In genomic region chr7:45555787-45556186, GRCm38 (mm10) we compare ENCODE assay signal across 8 mouse cellular contexts. TPM values are rescaled to one million over a fixed set of nuclear protein-coding genes. Genes with fewer than 3 reads are reported as not detected.
A peak's percentile ranks its signal among the peaks of the same experiment; 100 is the strongest.
DNase-seq lines count a peak whose midpoint lies in the region; ATAC-seq and TF ChIP-seq lines count a peak whose summit lies in the region.

No protein-coding gene starts in this region.

- no peak overlapping the region for H3K4me2 ChIP-seq in limb, embryonic 14.5 days (replicated peaks; ENCODE audit: low read depth, low read length, severe bottlenecking)

- no peaks in the 10 kb centered on the region for H3K9me3 ChIP-seq in ES-E14 (ENCODE audit: control insufficient read depth, insufficient read depth, low read depth, low read length)
- H3K9me3 ChIP-seq in limb, embryonic 14.5 days (ENCODE audit: control insufficient read depth, low read length), result no peaks in the 10 kb centered on the region

- no peaks in the 10 kb centered on the region for H3K27me3 ChIP-seq in kidney, adult 2 months (replicated peaks; ENCODE audit: control insufficient read depth, insufficient read depth, low read length)
- no peaks in the 10 kb centered on the region for H3K27me3 ChIP-seq in limb, embryonic 14.5 days (ENCODE audit: control insufficient read depth, insufficient read depth, low read length)

- in situ Hi-C loops in ES-E14 (cut with MboI; ENCODE audit: low sequenced_read_pairs in 2 of 2, unreplicated experiment in 2 of 2), result no loop called here

- ATAC-seq in limb, embryonic 14.5 days (ENCODE audit: low FRiP score, low read depth), result no peak

- peak overlapping the region in 1 of 2 experiments; percentile 36; a peak in 2 of 4 replicates for H3K4me3 ChIP-seq in ES-E14 (ENCODE audit: insufficient read depth in 1 of 2, low read depth in 1 of 2, low read length in 2 of 2, poor library complexity in 1 of 2, severe bottlenecking in 1 of 2)
- no peak overlapping the region for H3K4me3 ChIP-seq in kidney, adult 2 months (ENCODE audit: insufficient read depth, low read depth, low read length)
- no peak overlapping the region for H3K4me3 ChIP-seq in limb, embryonic 14.5 days (replicated peaks; ENCODE audit: low read length)

- DNase-seq in 3134 (ENCODE audit: extremely low read depth, insufficient read length, low spot score) (peak; percentile 66), ES-E14 (ENCODE audit: low read depth, low spot score) (no peak)
- peak; percentile 88 to 89 for DNase-seq in cerebellum, adult 18-20 months
- peak; percentile 74 for DNase-seq in frontal cortex, postnatal 36 days (ENCODE audit: low spot score in 2 of 2)
- peak; percentile 87 for DNase-seq in kidney, adult 2 months
- DNase-seq in limb, embryonic 14.5 days (ENCODE audit: low spot score), result peak; percentile 69
- DNase-seq in ovary, postnatal 14 days (ENCODE audit: low spot score), result peak; percentile 78
- peak; percentile 88 for DNase-seq in thymus, postnatal 14 days

- H3K36me3 ChIP-seq in ES-E14 (ENCODE audit: control insufficient read depth, insufficient read depth, low read length, poor library complexity, severe bottlenecking), result no peaks in the 10 kb centered on the region; the same call in 1 of the 2 replicates
- no peaks in the 10 kb centered on the region for H3K36me3 ChIP-seq in kidney, adult 2 months (ENCODE audit: control insufficient read depth, insufficient read depth, low read length)
- no peaks in the 10 kb centered on the region for H3K36me3 ChIP-seq in limb, embryonic 14.5 days (ENCODE audit: control insufficient read depth, insufficient read depth, low read length)

- 24% methylated on average over 8 of the region's 8 CpGs for WGBS in kidney, adult 2 months
- WGBS in limb, embryonic 14.5 days, result 25% methylated on average over 8 of the region's 8 CpGs

- peak overlapping the region; percentile 51; the same call in 1 of the 2 replicates for H3K27ac ChIP-seq in ES-E14 (ENCODE audit: insufficient read depth, low read depth, low read length, poor library complexity, severe bottlenecking)
- H3K27ac ChIP-seq in kidney, adult 2 months (ENCODE audit: insufficient read depth, low read depth, low read length), result no peak overlapping the region
- H3K27ac ChIP-seq in limb, embryonic 14.5 days (replicated peaks; ENCODE audit: low read depth, low read length), result no peak overlapping the region

- H3K9ac ChIP-seq in ES-E14 (ENCODE audit: insufficient read depth, low read depth, low read length, poor library complexity, severe bottlenecking), result peak overlapping the region; percentile 68
- no peak overlapping the region for H3K9ac ChIP-seq in limb, embryonic 14.5 days (ENCODE audit: low read depth, low read length, severe bottlenecking)

- TF ChIP-seq CTCF in kidney, adult 2 months (conservative IDR thresholded peaks at IDR 0.05; ENCODE audit: insufficient read depth, insufficient read length, low read depth, low read length), result peak; percentile 87

- H3K4me1 ChIP-seq in ES-E14 (ENCODE audit: control insufficient read depth in 2 of 2, insufficient read depth in 2 of 2, low read length in 2 of 2, poor library complexity in 1 of 2), result peaks cover 19 to 27% of the 10 kb centered on the region in 2 experiments
- no peaks in the 10 kb centered on the region for H3K4me1 ChIP-seq in kidney, adult 2 months (ENCODE audit: control insufficient read depth, insufficient read depth, low read length)
- no peaks in the 10 kb centered on the region for H3K4me1 ChIP-seq in limb, embryonic 14.5 days (ENCODE audit: control insufficient read depth, insufficient read depth, low read length)

- TF ChIP-seq POLR2A in kidney, adult 2 months (IDR thresholded peaks at IDR 0.05; ENCODE audit: low read depth, low read length), result no peak
- TF ChIP-seq POLR2A in limb, embryonic 14.5 days (IDR thresholded peaks at IDR 0.05; ENCODE audit: borderline replicate concordance, extremely low read depth, insufficient read depth, insufficient read length), result no peak

TF ChIP-seq in ES-E14, 5 proteins besides CTCF, POLR2A, EP300 and RAD21:
- peak; percentile 67; the same call in 1 of the 2 replicates for TF ChIP-seq ZC3H11A (IDR thresholded peaks at IDR 0.05; ENCODE audit: borderline replicate concordance, low read depth, low read length)
- TF ChIP-seq ZNF384 (IDR thresholded peaks at IDR 0.05; ENCODE audit: low read depth, low read length), result no peak
TF ChIP-seq in ES-E14: peak in this region for 1.

RNA-seq across cellular contexts. Expression of gene Hsd17b14, which starts 1.1 kb away (rescaled TPM):
- total RNA-seq in ES-E14 (2012; rRNA removed), result 32.5 and 33.0 TPM in 2 replicates
- polyA plus RNA-seq in kidney, adult 2 months (2012; rRNA removed), result 43.9 and 48.3 TPM in 2 replicates
- 1.1 and 1.2 TPM in 2 replicates for polyA plus RNA-seq in limb, embryonic 14.5 days (2012; rRNA removed)
- polyA plus RNA-seq in limb, embryonic 14.5 days (2014; fragmentation: Nextera tagmentation; extraction: Ambion mirVana), result 0.44 and 0.92 TPM in 2 replicates

RNA-seq across cellular contexts. Expression of gene Bcat2, which starts 14.2 kb away (rescaled TPM):
- 60.3 and 87.7 TPM in 2 replicates for total RNA-seq in ES-E14 (2012; rRNA removed)
- polyA plus RNA-seq in kidney, adult 2 months (2012; rRNA removed), result 185 and 188 TPM in 2 replicates
- 67.6 and 71.5 TPM in 2 replicates for polyA plus RNA-seq in limb, embryonic 14.5 days (2012; rRNA removed)
- polyA plus RNA-seq in limb, embryonic 14.5 days (2014; fragmentation: Nextera tagmentation; extraction: Ambion mirVana), result 57.2 and 60.4 TPM in 2 replicates

RNA-seq across cellular contexts. Expression of gene Plekha4, which starts 29.7 kb away (rescaled TPM):
- 17.8 and 20.2 TPM in 2 replicates for total RNA-seq in ES-E14 (2012; rRNA removed)
- polyA plus RNA-seq in kidney, adult 2 months (2012; rRNA removed), result 4.6 and 5.9 TPM in 2 replicates
- 13.1 and 17.2 TPM in 2 replicates for polyA plus RNA-seq in limb, embryonic 14.5 days (2012; rRNA removed)
- polyA plus RNA-seq in limb, embryonic 14.5 days (2014; fragmentation: Nextera tagmentation; extraction: Ambion mirVana), result 4.3 and 4.6 TPM in 2 replicates

RNA-seq across cellular contexts. Expression of gene Ppp1r15a, which starts 29.7 kb away (rescaled TPM):
- 31.4 and 37.9 TPM in 2 replicates for total RNA-seq in ES-E14 (2012; rRNA removed)
- 26.6 and 28.2 TPM in 2 replicates for polyA plus RNA-seq in kidney, adult 2 months (2012; rRNA removed)
- polyA plus RNA-seq in limb, embryonic 14.5 days (2012; rRNA removed), result 27.5 and 29.8 TPM in 2 replicates
- polyA plus RNA-seq in limb, embryonic 14.5 days (2014; fragmentation: Nextera tagmentation; extraction: Ambion mirVana), result 21.2 and 22.1 TPM in 2 replicates

RNA-seq across cellular contexts. Expression of gene Nucb1, which starts 45.6 kb away (rescaled TPM):
- 131 and 178 TPM in 2 replicates for total RNA-seq in ES-E14 (2012; rRNA removed)
- 397 and 405 TPM in 2 replicates for polyA plus RNA-seq in kidney, adult 2 months (2012; rRNA removed)
- 293 and 299 TPM in 2 replicates for polyA plus RNA-seq in limb, embryonic 14.5 days (2012; rRNA removed)
- 239 and 254 TPM in 2 replicates for polyA plus RNA-seq in limb, embryonic 14.5 days (2014; fragmentation: Nextera tagmentation; extraction: Ambion mirVana)

Comparison
In these comparisons a context has a peak if more than half of its experiments do, and no peak if none do; other contexts are left out.
1. RNA of gene Hsd17b14, which starts 1.1 kb away (polyA plus RNA-seq): 43.9 to 48.3 TPM in kidney, adult 2 months; 0.44 to 1.2 TPM in limb, embryonic 14.5 days; every median in the first group is over 10 times any median in the second.